ENCODE assay signal across 9 mouse cellular contexts in the genomic region with DNA sequence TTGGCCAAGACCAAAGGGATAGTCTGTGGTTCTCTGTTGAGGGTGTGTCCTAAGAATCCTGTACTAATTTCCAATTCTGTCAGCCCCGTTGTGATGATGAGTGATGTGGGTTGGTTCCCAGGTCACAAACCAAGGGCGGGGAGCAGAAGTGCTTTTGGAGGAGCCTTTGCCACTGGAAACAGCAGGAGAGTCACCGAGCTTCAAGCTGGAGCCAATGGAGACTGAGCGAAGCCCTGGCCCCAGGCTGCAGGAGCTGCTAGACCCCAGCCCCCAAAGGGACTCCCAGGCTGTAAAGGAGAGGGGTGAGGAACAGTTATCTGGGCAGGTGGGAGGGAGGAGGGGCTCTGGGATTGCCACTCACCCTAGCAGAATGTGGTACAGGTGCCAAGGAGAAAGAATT. TPM values are rescaled to one million over a fixed set of nuclear protein-coding genes. Genes with fewer than 3 reads are reported as not detected.
DNase-seq lines count a peak whose midpoint lies in the region; ATAC-seq and TF ChIP-seq lines count a peak whose summit lies in the region.
"Had no signal": no experiment of that assay in that cellular context is flagged by ENCODE, and none has a peak within 500 bp of the region (broad histone marks: within the 10 kb centered on the region; RNA-seq: fewer than 3 reads in every experiment).

No protein-coding gene starts in this region.

- peaks cover 10 to 24% of the 10 kb centered on the region in 2 experiments for H3K4me1 ChIP-seq in heart, embryonic 14.5 days (ENCODE audit: control insufficient read depth in 2 of 2, insufficient read depth in 2 of 2, low read length in 2 of 2)
- peaks cover 18% of the 10 kb centered on the region for H3K4me1 ChIP-seq in bone marrow macrophage, adult 2 months (ENCODE audit: control insufficient read depth, insufficient read depth, low read length)
- peaks cover 31% of the 10 kb centered on the region for H3K4me1 ChIP-seq in hindbrain, embryonic 13.5 days (replicated peaks)
- H3K4me1 ChIP-seq in midbrain, embryonic 12.5 days, result peaks cover 22% of the 10 kb centered on the region

- ATAC-seq in heart, embryonic 14.5 days (ENCODE audit: insufficient number of reproducible peaks, insufficient read depth, low FRiP score, low read depth), result no peak
- no peak for ATAC-seq in hindbrain, embryonic 13.5 days (ENCODE audit: low FRiP score)
- no peak for ATAC-seq in midbrain, embryonic 12.5 days (ENCODE audit: low FRiP score, low read depth)
- ATAC-seq in CD4-positive, CD25-positive, alpha-beta regulatory T cell, adult 4 months, result no peak

- DNase-seq in heart, postnatal 36 days, result no peak
- DNase-seq in spleen, postnatal 10 days (ENCODE audit: low spot score in 2 of 2), result no peak
- no peak for DNase-seq in ovary, postnatal 14 days (ENCODE audit: low spot score)
- DNase-seq: layer of hippocampus, postnatal 36 days had no signal

- H3K9ac ChIP-seq in heart, embryonic 14.5 days (ENCODE audit: low read length), result 0 out of 2 replicates have a peak overlapping the region, but pooled peaks have one; percentile 3
- H3K9ac ChIP-seq in hindbrain, embryonic 13.5 days, result peak overlapping the region; percentile 35; the same call in 1 of the 2 replicates
- H3K9ac ChIP-seq in midbrain, embryonic 12.5 days (replicated peaks), result no peak overlapping the region; the same call in 1 of the 2 replicates

- intact Hi-C loops in heart, postnatal 36 days (cut with DNase I), result loop anchor here (2.0 to 5.0 kb wide), 2 partner anchors 165 to 257 kb away; partner anchors contain the start of gene Slx4

- no peak for TF ChIP-seq CTCF in bone marrow macrophage, adult 2 months (IDR thresholded peaks at IDR 0.05; ENCODE audit: low read depth, low read length)

- 81% methylated on average over 4 of the region's 4 CpGs for WGBS in heart, embryonic 14.5 days
- WGBS in hindbrain, embryonic 13.5 days, result 92% methylated on average over 4 of the region's 4 CpGs
- WGBS in midbrain, embryonic 12.5 days, result 89% methylated on average over 4 of the region's 4 CpGs

- no peak for TF ChIP-seq POLR2A in bone marrow macrophage, adult 2 months (IDR thresholded peaks at IDR 0.05; ENCODE audit: borderline replicate concordance, low read depth, low read length)

- H3K9me3 ChIP-seq in heart, embryonic 14.5 days (ENCODE audit: control insufficient read depth, low read length), result peaks cover 30% of the 10 kb centered on the region
- peaks cover 27% of the 10 kb centered on the region for H3K9me3 ChIP-seq in hindbrain, embryonic 13.5 days
- peaks cover 24% of the 10 kb centered on the region for H3K9me3 ChIP-seq in midbrain, embryonic 12.5 days

- peaks cover 50% of the 10 kb centered on the region for H3K36me3 ChIP-seq in heart, embryonic 14.5 days (ENCODE audit: control insufficient read depth, insufficient read depth, low read length)
- peaks cover 47% of the 10 kb centered on the region for H3K36me3 ChIP-seq in hindbrain, embryonic 13.5 days
- peaks cover 44% of the 10 kb centered on the region for H3K36me3 ChIP-seq in midbrain, embryonic 12.5 days

- H3K4me2 ChIP-seq in heart, embryonic 14.5 days (ENCODE audit: low read length), result peak overlapping the region; percentile 96
- H3K4me2 ChIP-seq in hindbrain, embryonic 13.5 days, result peak overlapping the region; percentile 97
- H3K4me2 ChIP-seq in midbrain, embryonic 12.5 days (replicated peaks), result peak overlapping the region; percentile 93

- H3K27me3 ChIP-seq in heart, embryonic 14.5 days (ENCODE audit: control insufficient read depth, insufficient read depth, low read length), result 0 out of 2 replicates have a peak, but pooled peaks cover 4% of the 10 kb centered on the region
- H3K27me3 ChIP-seq in hindbrain, embryonic 13.5 days, result no peaks in the 10 kb centered on the region
- H3K27me3 ChIP-seq in midbrain, embryonic 12.5 days, result no peaks in the 10 kb centered on the region

- peak overlapping the region in 1 of 2 experiments; percentile 90; a peak in 2 of 4 replicates for H3K4me3 ChIP-seq in heart, embryonic 14.5 days (ENCODE audit: control insufficient read depth in 1 of 2, insufficient read depth in 1 of 2, low read depth in 1 of 2, low read length in 2 of 2)
- peak overlapping the region; percentile 93 for H3K4me3 ChIP-seq in bone marrow macrophage, adult 2 months (ENCODE audit: insufficient read depth, low read length)
- peak overlapping the region; percentile 81 for H3K4me3 ChIP-seq in hindbrain, embryonic 13.5 days
- H3K4me3 ChIP-seq in midbrain, embryonic 12.5 days, result peak overlapping the region; percentile 84

- no peak overlapping the region for H3K27ac ChIP-seq in heart, embryonic 14.5 days (replicated peaks in 1 of 2; ENCODE audit: control insufficient read depth in 1 of 2, insufficient read depth in 1 of 2, low read depth in 2 of 2, low read length in 2 of 2)
- no peak overlapping the region for H3K27ac ChIP-seq in bone marrow macrophage, adult 2 months (ENCODE audit: insufficient read depth, low read depth, low read length)
- H3K27ac ChIP-seq in hindbrain, embryonic 13.5 days, result no peak overlapping the region
- H3K27ac ChIP-seq in midbrain, embryonic 12.5 days (replicated peaks), result no peak overlapping the region

RNA-seq across cellular contexts. Expression of gene Zfp263, which starts 1.8 kb away (rescaled TPM):
- 18.2 and 21.9 TPM in 2 replicates for polyA plus RNA-seq in heart, embryonic 14.5 days (2014; fragmentation: Nextera tagmentation; extraction: Ambion mirVana)
- 1 to 10 TPM; 8.2 to 8.5 TPM for total RNA-seq in heart, postnatal 36 days (2021)
- 81.0 and 85.1 TPM in 2 replicates for polyA plus RNA-seq in bone marrow macrophage, adult 2 months (2012; ENCODE audit: insufficient read depth, insufficient read length, missing spikeins)
- 50.5 and 60.1 TPM in 2 replicates for polyA plus RNA-seq in hindbrain, embryonic 13.5 days (2015; fragmentation: Nextera tagmentation; extraction: Ambion mirVana)
- 57.9 and 59.9 TPM in 2 replicates for polyA plus RNA-seq in midbrain, embryonic 12.5 days (2016; fragmentation: Nextera tagmentation; extraction: Ambion mirVana)
- 100 to 1,000 TPM in 1 of 2 experiments, 10 to 100 TPM in 1; 89.9 to 185 TPM for polyA plus RNA-seq in CD4-positive, CD25-positive, alpha-beta regulatory T cell, adult 4 months (2017; shearing (Covaris generic))

RNA-seq across cellular contexts. Expression of gene Mefv, which starts 27.8 kb away (rescaled TPM):
- not detected in 2 replicates for polyA plus RNA-seq in heart, embryonic 14.5 days (2014; fragmentation: Nextera tagmentation; extraction: Ambion mirVana)
- not detected for total RNA-seq in heart, postnatal 36 days (2021)
- 62.0 and 64.0 TPM in 2 replicates for polyA plus RNA-seq in bone marrow macrophage, adult 2 months (2012; ENCODE audit: insufficient read depth, insufficient read length, missing spikeins)
- polyA plus RNA-seq in hindbrain, embryonic 13.5 days (2015; fragmentation: Nextera tagmentation; extraction: Ambion mirVana), result not detected in 2 replicates
- not detected in 2 replicates for polyA plus RNA-seq in midbrain, embryonic 12.5 days (2016; fragmentation: Nextera tagmentation; extraction: Ambion mirVana)
- polyA plus RNA-seq in CD4-positive, CD25-positive, alpha-beta regulatory T cell, adult 4 months (2017; shearing (Covaris generic)), result under 1 TPM in 1 of 2 experiments, not detected in 1; 0.41 TPM
- total RNA-seq: layer of hippocampus, postnatal 36 days had no signal

Comparison
In these comparisons a context has a peak if more than half of its experiments do, and no peak if none do; other contexts are left out.
1. RNA of gene Mefv, which starts 27.8 kb away (polyA plus RNA-seq): 62.0 to 64.0 TPM in bone marrow macrophage, adult 2 months; 0.41 TPM in CD4-positive, CD25-positive, alpha-beta regulatory T cell, adult 4 months, not detected in heart, embryonic 14.5 days, not detected in hindbrain, embryonic 13.5 days and not detected in midbrain, embryonic 12.5 days; every median in the first group is over 10 times any median in the second.
2. Peak in every context shown above with its lines, with median percentiles within 50 percentile points of each other: H3K4me2 ChIP-seq.